Mouse (Mus musculus) hindbrain, embryonic 11.5 days (tissue): ENCODE data around the gene Usf1. TPM values are rescaled to one million over a fixed set of nuclear protein-coding genes. Genes with fewer than 3 reads are reported as not detected.

Experiments used
- polyA plus RNA-seq: library from polyadenylated mRNA; unstranded; fragments of >200 nt; fragmentation: Nextera tagmentation; extraction: Ambion mirVana; gene quantifications from 2 replicates; pipeline ENCODE4 v1.2.1, GENCODE M21; 2014

Usf1 gene
- polyA plus RNA-seq, 1 experiment from 2014 or later, result 122 TPM

Other genes starting within 250 kb of the Usf1 start
- gene Pcp4l1, start 215.0 kb upstream of the Usf1 start, polyA plus RNA-seq, result 31.4 and 33.4 TPM in 2 replicates
- gene Nr1i3, start 197.3 kb upstream of the Usf1 start, polyA plus RNA-seq, result 0.17 and 0.25 TPM in 2 replicates
- gene Tomm40l, start 188.8 kb upstream of the Usf1 start, polyA plus RNA-seq, result 23.5 and 28.8 TPM in 2 replicates
- 3.1 and 5.0 TPM in 2 replicates for gene Apoa2, start 186.3 kb upstream of the Usf1 start, polyA plus RNA-seq
- gene Fcer1g, start 176.9 kb upstream of the Usf1 start, polyA plus RNA-seq, result 22.1 and 26.1 TPM in 2 replicates
- 4.6 and 5.4 TPM in 2 replicates for gene Adamts4, start 160.9 kb upstream of the Usf1 start, polyA plus RNA-seq
- 259 and 263 TPM in 2 replicates for gene Ndufs2, start 159.9 kb upstream of the Usf1 start, polyA plus RNA-seq
- 59.1 and 66.3 TPM in 2 replicates for gene B4galt3, start 141.0 kb upstream of the Usf1 start, polyA plus RNA-seq
- gene Ppox, start 130.1 kb upstream of the Usf1 start, polyA plus RNA-seq, result 48.1 and 51.8 TPM in 2 replicates
- 82.8 and 85.4 TPM in 2 replicates for gene Usp21, start 123.3 kb upstream of the Usf1 start, polyA plus RNA-seq
- 108 and 114 TPM in 2 replicates for gene Ufc1, start 116.3 kb upstream of the Usf1 start, polyA plus RNA-seq
- gene Dedd, start 82.2 kb upstream of the Usf1 start, polyA plus RNA-seq, result 46.6 and 49.5 TPM in 2 replicates
- gene Nit1, start 65.7 kb upstream of the Usf1 start, polyA plus RNA-seq, result 30.7 and 35.3 TPM in 2 replicates
- gene Pfdn2, start 65.6 kb upstream of the Usf1 start, polyA plus RNA-seq, result 68.3 and 68.4 TPM in 2 replicates
- gene Klhdc9, start 50.5 kb upstream of the Usf1 start, polyA plus RNA-seq, result 1.3 and 2.0 TPM in 2 replicates
- 0.66 and 0.96 TPM in 2 replicates for gene Nectin4, start 41.2 kb upstream of the Usf1 start, polyA plus RNA-seq
- 0.54 and 0.99 TPM in 2 replicates for gene Arhgap30, start 22.4 kb upstream of the Usf1 start, polyA plus RNA-seq
- gene Tstd1, start 7.6 kb downstream of the Usf1 start, polyA plus RNA-seq, result 3.3 and 4.3 TPM in 2 replicates
- 16.9 and 20.1 TPM in 2 replicates for gene F11r, start 26.2 kb downstream of the Usf1 start, polyA plus RNA-seq
- gene Alyref2, start 92.2 kb downstream of the Usf1 start, polyA plus RNA-seq, result 15.4 and 17.5 TPM in 2 replicates
- gene Itln1, start 124.0 kb downstream of the Usf1 start, polyA plus RNA-seq, result not detected in 2 replicates
- gene Cd244a, start 147.9 kb downstream of the Usf1 start, polyA plus RNA-seq, result not detected in 2 replicates
- not detected in 2 replicates for gene Ly9, start 196.1 kb downstream of the Usf1 start, polyA plus RNA-seq
- not detected in 2 replicates for gene Slamf7, start 241.7 kb downstream of the Usf1 start, polyA plus RNA-seq